Mouse (Mus musculus): ENCODE data around the gene Acot2.
"Not testable (repeated sequence)": the region's sequence is repeated elsewhere in the genome, so short reads cannot be mapped to it uniquely, and the experiment has no call there.

The Acot2 gene

GRCm38 (mm10) chr12:83978862-83979261 lies 8.8 kb upstream of the Acot2 start:
- TF ChIP-seq GATA4 (IDR thresholded peaks at IDR 0.05; ENCODE audit: insufficient replicate concordance, low read length), result no peak

GRCm38 (mm10) chr12:83981615-83982014 lies 6.0 kb upstream of the Acot2 start:
- TF ChIP-seq GATA4 (IDR thresholded peaks at IDR 0.05; ENCODE audit: insufficient replicate concordance, low read length), result no peak

GRCm38 (mm10) chr12:83984752-83985151 lies 2.9 kb upstream of the Acot2 start, which contains the start of gene Heatr4:
TSS of gene Heatr4 (minus strand) at chr12:83984852.
- no peak for TF ChIP-seq GATA4 (IDR thresholded peaks at IDR 0.05; ENCODE audit: insufficient replicate concordance, low read length)

- no peak for TF ChIP-seq GATA4 (IDR thresholded peaks at IDR 0.05; ENCODE audit: insufficient replicate concordance, low read length)
Observed at GRCm38 (mm10) chr12:83987242-83987582, 449 bp upstream of the Acot2 start.

- TF ChIP-seq GATA4 (IDR thresholded peaks at IDR 0.05; ENCODE audit: insufficient replicate concordance, low read length), result no peak
Observed at GRCm38 (mm10) chr12:83988483-83988882, 822 bp downstream of the Acot2 start.

GRCm38 (mm10) chr12:83989378-83989777 lies 1.7 kb downstream of the Acot2 start:
- TF ChIP-seq GATA4 (IDR thresholded peaks at IDR 0.05; ENCODE audit: insufficient replicate concordance, low read length), result no peak

GRCm38 (mm10) chr12:83997221-83997620 lies 9.6 kb downstream of the Acot2 start:
- no peak for TF ChIP-seq GATA4 (IDR thresholded peaks at IDR 0.05; ENCODE audit: insufficient replicate concordance, low read length)

GRCm38 (mm10) chr12:83998341-83999107 lies 10.9 kb downstream of the Acot2 start:
- no peak for TF ChIP-seq GATA4 (IDR thresholded peaks at IDR 0.05; ENCODE audit: insufficient replicate concordance, low read length)

- TF ChIP-seq GATA4 (IDR thresholded peaks at IDR 0.05; ENCODE audit: insufficient replicate concordance, low read length), result no peak
Observed at GRCm38 (mm10) chr12:84000418-84000817, 12.8 kb downstream of the Acot2 start.

- no peak for TF ChIP-seq GATA4 (IDR thresholded peaks at IDR 0.05; ENCODE audit: insufficient replicate concordance, low read length)
Observed at GRCm38 (mm10) chr12:84003866-84004265, 16.2 kb downstream of the Acot2 start.

- no peak for TF ChIP-seq GATA4 (IDR thresholded peaks at IDR 0.05; ENCODE audit: insufficient replicate concordance, low read length)
Observed at GRCm38 (mm10) chr12:84008251-84008650, 20.6 kb downstream of the Acot2 start.

- TF ChIP-seq GATA4 (IDR thresholded peaks at IDR 0.05; ENCODE audit: insufficient replicate concordance, low read length), result no peak
Observed at GRCm38 (mm10) chr12:84008729-84009128, 21.1 kb downstream of the Acot2 start.

- not testable (repeated sequence) for TF ChIP-seq GATA4 (IDR thresholded peaks at IDR 0.05; ENCODE audit: insufficient replicate concordance, low read length)
Observed at GRCm38 (mm10) chr12:84009171-84009965, 21.7 kb downstream of the Acot2 start, which contains the start of gene Acot1. TSS of gene Acot1 (plus strand) at chr12:84009490.

- TF ChIP-seq GATA4 (IDR thresholded peaks at IDR 0.05; ENCODE audit: insufficient replicate concordance, low read length), result no peak
Observed at GRCm38 (mm10) chr12:84010201-84010600, 22.5 kb downstream of the Acot2 start.

GRCm38 (mm10) chr12:84011251-84012040 lies 23.8 kb downstream of the Acot2 start:
- no peak for TF ChIP-seq GATA4 (IDR thresholded peaks at IDR 0.05; ENCODE audit: insufficient replicate concordance, low read length)

All from liver, adult (tissue).